Mouse (Mus musculus) liver, embryonic 14.5 days (tissue): Measurements from ENCODE around the gene Ubash3b. TPM values are rescaled to one million over a fixed set of nuclear protein-coding genes. Genes with fewer than 3 reads are reported as not detected.

Experiments used
- ATAC-seq: fragments of 200-750 bp; cut with Nextera tagmentation; 2 replicates; pipeline ENCODE4 v1.8.0; 2017; ENCODE audit warnings: moderate number of reproducible peaks, mild to moderate bottlenecking, moderate library complexity; ENCODE audit not compliant: insufficient read depth
- DNase-seq, 3 experiments: peaks; one replicate each; pipeline ENCODE4 v3.0.0-alpha.2; 2012 to 2013; ENCODE audit warnings: low read depth in 3 of 3, low spot score in 3 of 3
- H3K27ac ChIP-seq: fragments of 300-500 bp; sonication (generic); 2 replicates; pipeline ENCODE4 v1.5.1; 2014; ENCODE audit warnings: moderate library complexity, mild to moderate bottlenecking, control low read depth, inconsistent platforms
- H3K27me3 ChIP-seq: fragments of 300-500 bp; sonication (generic); 2 replicates; pipeline ENCODE4 v1.6.1; 2014; ENCODE audit warnings: mild to moderate bottlenecking, low read length, moderate library complexity; ENCODE audit not compliant: control insufficient read depth, insufficient read depth
- H3K36me3 ChIP-seq: fragments of 300-500 bp; sonication (generic); replicated peaks from 2 replicates; pipeline ENCODE4 v1.6.1; 2014; ENCODE audit warnings: low read depth; ENCODE audit not compliant: control insufficient read depth, insufficient read depth
- H3K4me1 ChIP-seq, 2 experiments: fragments of 200-500 bp in 1 of 2; fragments of 300-500 bp in 1 of 2; sonication (generic) in 1 of 2; replicated peaks; 2 replicates each; pipeline ENCODE4 v1.6.1; 2012 to 2014; ENCODE audit warnings: antibody characterized with exemption in 1 of 2, inconsistent platforms in 1 of 2, low read length in 1 of 2; ENCODE audit not compliant: control insufficient read depth in 2 of 2, insufficient read depth in 2 of 2
- H3K4me2 ChIP-seq: fragments of 300-500 bp; sonication (generic); 2 replicates; pipeline ENCODE4 v1.6.1; 2014; ENCODE audit warnings: low read depth, mild to moderate bottlenecking, control low read depth, moderate library complexity
- H3K4me3 ChIP-seq, 2 experiments: fragments of 200-500 bp in 1 of 2; fragments of 300-500 bp in 1 of 2; sonication (generic) in 1 of 2; 2 replicates each; pipeline ENCODE4 v1.5.1; 2012 to 2014; ENCODE audit warnings: low read depth in 2 of 2, low read length in 2 of 2, mild to moderate bottlenecking in 2 of 2, control low read depth in 1 of 2, inconsistent platforms in 1 of 2, moderate library complexity in 1 of 2; ENCODE audit not compliant: insufficient read depth in 1 of 2
- H3K9ac ChIP-seq: fragments of 300-500 bp; sonication (generic); replicated peaks from 2 replicates; pipeline ENCODE4 v1.6.1; 2014; ENCODE audit warnings: mild to moderate bottlenecking, control low read depth, moderate library complexity
- H3K9me3 ChIP-seq: fragments of 300-500 bp; sonication (generic); 2 replicates; pipeline ENCODE4 v1.6.1; 2016; ENCODE audit warnings: low read length, mixed read lengths; ENCODE audit not compliant: control insufficient read depth
- CTCF ChIP-seq: IDR thresholded peaks from 2 replicates; pipeline ENCODE4 v1.5.1; 2016; ENCODE audit warnings: antibody characterized with exemption, low read depth, control low read depth
- EP300 ChIP-seq: IDR thresholded peaks from 2 replicates; pipeline ENCODE4 v1.6.1; 2016; ENCODE audit warnings: antibody characterized with exemption, low read depth
- WGBS: fragments of 180-500 bp; shearing (Covaris S2); extraction: QIAGEN DNeasy Blood & Tissue Kit; methylation state at CpG from one replicate; pipeline ENCODE4 v1.1.7; 2014; ENCODE audit not compliant: insufficient replicate concordance; 5-methylcytosine and 5-hydroxymethylcytosine counted together
- polyA plus RNA-seq, 2 experiments: library from polyadenylated mRNA; depleted of rRNA in 1 of 2; stranded (reverse) in 1 of 2; unstranded in 1 of 2; fragments of >200 nt; fragmentation: Nextera tagmentation in 1 of 2; extraction: Ambion mirVana in 1 of 2; gene quantifications; 2 replicates each; pipeline versions ENCODE4 v1.2.1 to v1.2.3; 2012 to 2014

The Ubash3b gene
- polyA plus RNA-seq, 2 experiments = 3.5 to 5.9 TPM

- 14% methylated on average over 8 of the region's 8 CpGs for WGBS
- Histone ChIP-seq H3K4me2 (no peak overlapping the region), H3K4me3 (no peak overlapping the region), H3K9me3 (no peaks in the 10 kb centered on the region), H3K36me3 (no peaks in the 10 kb centered on the region), H3K4me1 (peaks cover 20 to 34% of the 10 kb centered on the region in 2 experiments), H3K9ac (no peak overlapping the region), H3K27ac (no peak overlapping the region), H3K27me3 (no peaks in the 10 kb centered on the region)
- no peak for ATAC-seq
- no peak for DNase-seq
- TF ChIP-seq EP300 = no peak
- no peak for TF ChIP-seq CTCF
Observed at GRCm38 (mm10) chr9:41170026-41170425, 8.5 kb upstream of the Ubash3b start.

GRCm38 (mm10) chr9:41168656-41169055 lies 7.2 kb upstream of the Ubash3b start:
- Histone ChIP-seq H3K4me3 (no peak overlapping the region), H3K4me2 (no peak overlapping the region), H3K9ac (no peak overlapping the region), H3K9me3 (no peaks in the 10 kb centered on the region), H3K27ac (no peak overlapping the region), H3K4me1 (peaks cover 20 to 31% of the 10 kb centered on the region in 2 experiments), H3K36me3 (no peaks in the 10 kb centered on the region), H3K27me3 (no peaks in the 10 kb centered on the region)
- DNase-seq = no peak
- ATAC-seq = no peak
- WGBS = 21% methylated on average over 2 of the region's 2 CpGs
- TF ChIP-seq CTCF = no peak
- no peak for TF ChIP-seq EP300

DNA sequence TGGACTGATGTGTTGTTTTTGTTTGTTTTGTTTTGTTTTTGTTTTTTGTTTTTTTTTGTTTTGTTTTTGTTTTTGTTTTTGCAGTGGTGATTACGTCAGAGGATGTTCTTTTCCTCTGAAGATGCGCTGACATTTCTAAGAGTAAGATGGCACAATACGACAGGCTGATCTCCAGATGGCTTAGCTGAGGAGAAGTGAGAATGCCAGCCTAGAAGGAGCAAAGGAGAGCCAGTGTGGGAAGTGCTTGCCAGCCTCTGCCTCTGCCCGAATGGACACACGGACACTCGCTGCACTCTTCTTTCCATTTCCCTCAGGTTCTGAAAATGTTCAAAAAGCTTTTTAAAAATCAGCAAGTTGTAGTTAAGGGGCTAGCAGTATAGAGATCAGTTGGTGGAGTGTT lies 6.7 kb upstream of the Ubash3b start:
- Histone ChIP-seq H3K4me3 (no peak overlapping the region), H3K36me3 (no peaks in the 10 kb centered on the region), H3K4me1 (peaks cover 19 to 27% of the 10 kb centered on the region in 2 experiments)

GRCm38 (mm10) chr9:41166886-41167285 lies 5.4 kb upstream of the Ubash3b start:
- H3K4me1 ChIP-seq = peaks cover 6 to 15% of the 10 kb centered on the region in 2 experiments
- no peaks in the 10 kb centered on the region for H3K27me3 ChIP-seq
- H3K27ac ChIP-seq = no peak overlapping the region
- H3K9ac ChIP-seq = no peak overlapping the region
- no peak for TF ChIP-seq CTCF
- TF ChIP-seq EP300 = no peak
- H3K4me2 ChIP-seq = no peak overlapping the region
- DNase-seq (no peak), ATAC-seq (peak; percentile 31; the same call in 1 of the 2 replicates)
- WGBS = 10% methylated on average over 10 of the region's 10 CpGs
- no peaks in the 10 kb centered on the region for H3K36me3 ChIP-seq
- H3K4me3 ChIP-seq = no peak overlapping the region
- H3K9me3 ChIP-seq = no peaks in the 10 kb centered on the region

More for the DNA sequence above, 6.7 kb upstream of the Ubash3b start:
- H3K9ac ChIP-seq = no peak overlapping the region
- no peak overlapping the region for H3K4me2 ChIP-seq
- ATAC-seq (no peak), DNase-seq (no peak)
- H3K27ac ChIP-seq = no peak overlapping the region
- WGBS = 78% methylated on average over 6 of the region's 6 CpGs
- H3K27me3 ChIP-seq = no peaks in the 10 kb centered on the region
- TF ChIP-seq CTCF (no peak), EP300 (no peak)
- H3K9me3 ChIP-seq = no peaks in the 10 kb centered on the region

- WGBS = 59% methylated on average over 4 of the region's 4 CpGs
- Histone ChIP-seq H3K27me3 (no peaks in the 10 kb centered on the region), H3K9ac (no peak overlapping the region), H3K4me2 (no peak overlapping the region), H3K27ac (no peak overlapping the region), H3K4me3 (no peak overlapping the region), H3K9me3 (no peaks in the 10 kb centered on the region), H3K4me1 (peaks cover 0 to 8% of the 10 kb centered on the region in 2 experiments; a peak in 2 of 4 replicates), H3K36me3 (no peaks in the 10 kb centered on the region)
- no peak for DNase-seq
- no peak for ATAC-seq
- no peak for TF ChIP-seq CTCF
- TF ChIP-seq EP300 = no peak
Observed at GRCm38 (mm10) chr9:41162363-41162762, 866 bp upstream of the Ubash3b start.
